Mouse (Mus musculus) spleen, adult 2 months (tissue): ENCODE measurements around the gene Capn7.

Source experiments
- CTCF ChIP-seq: fragments of 200-500 bp; IDR thresholded peaks from 2 replicates; pipeline ENCODE4 v1.5.1; 2011; ENCODE audit warnings: mild to moderate bottlenecking, inconsistent platforms; ENCODE audit not compliant: insufficient read depth, insufficient read length, insufficient replicate concordance; ENCODE audit errors: extremely low read depth
- POLR2A ChIP-seq: fragments of 200-500 bp; IDR thresholded peaks from 2 replicates; pipeline ENCODE4 v1.6.1; 2011; ENCODE audit warnings: low read depth, low read length, inconsistent platforms

GRCm38 (mm10) chr14:31420135-31420534 lies 83.7 kb downstream of the Capn7 start:
- TF ChIP-seq POLR2A (no peak), CTCF (no peak)
